Mouse (Mus musculus) kidney, adult 8-10 months (tissue): ENCODE data around the gene Cox4i2.

Experiments used
- DNase-seq, 2 experiments: peaks; one replicate each; pipeline ENCODE4 v3.0.0; 2022

Gene Cox4i2

DNA sequence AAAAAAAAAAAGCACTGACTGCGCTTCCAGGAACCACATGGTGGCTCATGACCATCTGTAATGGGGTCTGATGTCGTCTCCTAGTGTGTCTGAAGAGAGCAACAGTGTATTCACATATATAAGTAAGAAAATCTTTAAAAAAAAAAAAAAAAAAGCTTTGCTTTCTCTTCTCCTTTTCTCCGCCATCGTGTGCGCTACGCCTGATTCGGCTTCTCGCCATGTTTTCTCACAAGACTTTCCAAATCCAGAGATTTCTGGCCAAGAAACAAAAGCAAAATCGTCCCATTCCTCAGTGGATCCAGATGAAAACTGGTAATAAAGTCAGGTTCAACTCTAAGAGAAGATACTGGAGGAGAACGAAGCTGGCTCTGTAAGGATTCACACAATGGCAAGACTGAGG, 48.3 kb downstream of the Cox4i2 start:
- DNase-seq = no peak

DNA sequence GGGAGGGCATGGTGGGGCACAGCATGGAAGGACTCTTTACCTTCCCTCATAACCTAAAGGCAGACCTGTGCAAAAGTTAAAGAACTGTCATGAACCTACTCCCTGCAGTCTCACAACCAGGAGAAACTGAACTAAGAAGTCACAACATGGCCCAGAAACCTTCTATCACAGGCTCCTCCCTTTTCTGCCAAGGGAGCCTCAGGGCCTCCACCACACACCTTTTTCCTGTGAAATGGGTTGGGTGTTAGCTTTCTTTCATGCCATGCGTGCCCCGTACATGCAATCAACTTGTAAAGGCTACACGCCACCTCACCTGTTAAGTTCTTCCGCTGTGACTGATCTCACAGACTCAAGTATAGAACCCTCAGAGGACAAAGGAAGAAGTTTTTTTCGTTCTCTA, 49.1 kb downstream of the Cox4i2 start:
- no peak for DNase-seq

DNA sequence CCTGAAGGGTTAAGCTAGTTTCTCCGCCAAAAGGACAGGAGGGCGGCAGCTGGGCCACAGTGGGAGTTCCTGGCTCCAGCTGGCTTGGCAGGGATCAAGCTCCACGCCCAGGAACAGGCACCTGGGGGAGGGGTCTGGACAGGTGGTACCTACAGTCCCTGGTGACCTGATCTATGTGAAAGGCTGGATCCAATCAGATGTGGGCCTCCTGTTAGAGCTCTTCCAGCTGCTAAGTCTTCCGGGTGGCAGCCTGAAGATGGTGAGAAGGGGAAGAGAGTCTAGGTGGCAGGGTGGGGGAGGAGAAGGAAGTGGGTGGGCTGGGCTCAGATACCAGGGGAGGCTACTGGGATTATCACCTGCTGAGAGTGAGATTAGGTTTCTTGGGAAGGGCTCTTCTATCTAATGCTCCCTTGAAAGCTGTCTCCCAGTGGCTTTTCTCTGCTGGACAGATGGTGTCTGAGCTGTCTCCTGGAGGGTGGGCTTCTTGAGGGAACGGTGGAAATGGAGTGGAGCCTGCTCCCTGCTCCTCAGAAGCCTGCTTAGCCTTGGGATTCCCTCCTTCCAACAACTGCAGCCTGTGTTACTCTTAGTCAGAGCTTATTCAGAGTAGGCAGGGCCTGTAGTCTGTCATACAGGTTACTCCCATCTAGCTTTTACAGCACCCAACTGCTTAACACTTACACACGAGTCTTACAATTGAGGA, 50.6 kb downstream of the Cox4i2 start:
- peak in 1 of 2 experiments; percentile 64 for DNase-seq

DNA sequence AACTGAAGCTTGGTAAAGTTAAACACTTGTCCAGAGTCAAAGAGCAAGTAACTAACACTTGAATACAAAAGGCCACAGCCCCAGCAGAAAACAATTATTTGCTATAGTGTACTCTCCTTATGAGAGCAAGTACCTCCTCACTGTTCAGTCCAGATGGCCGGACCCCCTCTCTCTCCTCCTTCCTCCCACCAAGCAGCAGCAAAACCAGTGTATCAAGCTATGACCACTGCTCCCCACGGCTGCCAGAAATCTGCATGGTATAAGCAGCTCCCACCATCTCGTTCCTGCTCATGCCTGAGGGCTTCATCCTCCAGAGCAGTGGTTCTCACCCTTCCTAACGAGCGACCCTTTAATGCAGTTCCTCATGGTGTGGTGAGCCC, 51.1 kb downstream of the Cox4i2 start:
- DNase-seq = no peak

DNA sequence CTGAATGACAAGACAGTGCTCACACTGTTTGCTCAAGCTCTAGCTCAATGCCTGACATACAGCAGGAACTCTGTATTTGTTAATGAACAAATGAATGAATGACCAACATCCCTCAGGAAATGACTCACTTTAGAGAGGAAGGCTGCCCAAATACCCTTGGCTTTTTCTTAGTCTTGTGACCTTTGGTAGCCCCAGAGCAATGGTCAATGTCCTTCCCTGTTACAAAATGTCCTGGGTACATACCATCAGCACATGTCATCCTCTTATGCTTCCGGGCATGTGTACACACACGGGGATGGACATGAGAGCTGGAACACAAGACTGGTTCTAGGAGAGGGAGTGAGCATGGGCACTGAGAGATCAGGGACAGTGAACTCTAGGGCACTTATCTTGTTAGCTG, 52.1 kb downstream of the Cox4i2 start:
- DNase-seq = peak; percentile 77 to 81

DNA sequence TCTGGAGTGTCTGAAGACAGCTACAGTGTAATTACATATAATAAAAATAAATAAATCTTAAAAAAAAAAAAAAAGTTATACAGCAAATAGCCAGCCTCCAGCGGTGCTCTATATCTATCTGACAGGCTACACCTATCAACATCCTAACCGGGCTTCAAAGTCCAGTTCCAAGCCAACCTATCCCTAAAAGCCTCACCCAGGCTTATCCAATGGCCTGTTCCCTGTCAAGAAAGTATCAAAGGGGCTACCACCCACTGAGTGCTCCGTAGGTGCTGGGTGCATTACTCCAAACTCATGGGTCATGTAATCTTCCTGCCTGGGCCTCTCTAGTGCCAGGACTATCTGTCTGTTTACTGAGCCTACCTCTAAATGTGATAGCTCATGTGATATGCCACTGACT, 54.2 kb downstream of the Cox4i2 start:
- DNase-seq = no peak

DNA sequence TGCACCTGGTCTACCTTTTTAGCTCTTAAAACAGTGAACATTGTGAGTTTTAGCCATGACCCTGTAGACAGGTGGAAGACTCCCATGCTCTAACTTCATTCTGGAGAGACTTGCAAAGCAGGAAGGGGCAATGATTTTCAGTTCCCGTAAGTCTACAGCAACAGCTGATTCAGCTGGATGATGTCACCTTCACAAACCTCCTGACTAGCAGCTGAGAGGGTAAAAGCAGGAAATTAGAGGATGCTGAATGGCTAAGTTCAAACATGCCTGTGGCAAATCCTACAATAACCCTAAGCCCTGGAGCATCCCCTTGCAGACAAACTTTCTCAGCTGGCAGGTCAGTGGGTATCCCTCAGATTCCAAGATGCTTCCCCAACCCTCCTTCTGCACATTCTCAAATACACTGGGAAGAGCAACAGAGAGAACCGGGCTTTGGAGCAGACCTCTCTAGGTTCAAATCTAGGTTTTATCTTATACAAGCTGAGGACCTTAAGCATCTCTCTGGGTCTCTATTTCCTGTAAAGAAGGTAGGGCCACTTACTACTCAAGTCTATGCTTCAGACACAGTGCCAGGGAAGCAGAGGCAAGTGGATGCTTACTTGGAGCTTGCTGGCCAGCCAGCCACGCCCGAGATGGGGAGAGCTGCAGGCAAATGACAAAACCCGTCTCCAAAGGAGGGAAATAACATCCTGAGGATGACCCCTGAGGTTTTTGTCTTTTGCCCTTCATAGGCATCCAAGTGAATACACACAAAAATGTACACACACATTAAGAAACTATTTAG, 56.4 kb downstream of the Cox4i2 start:
- peak in 1 of 2 experiments; percentile 39 for DNase-seq

DNA sequence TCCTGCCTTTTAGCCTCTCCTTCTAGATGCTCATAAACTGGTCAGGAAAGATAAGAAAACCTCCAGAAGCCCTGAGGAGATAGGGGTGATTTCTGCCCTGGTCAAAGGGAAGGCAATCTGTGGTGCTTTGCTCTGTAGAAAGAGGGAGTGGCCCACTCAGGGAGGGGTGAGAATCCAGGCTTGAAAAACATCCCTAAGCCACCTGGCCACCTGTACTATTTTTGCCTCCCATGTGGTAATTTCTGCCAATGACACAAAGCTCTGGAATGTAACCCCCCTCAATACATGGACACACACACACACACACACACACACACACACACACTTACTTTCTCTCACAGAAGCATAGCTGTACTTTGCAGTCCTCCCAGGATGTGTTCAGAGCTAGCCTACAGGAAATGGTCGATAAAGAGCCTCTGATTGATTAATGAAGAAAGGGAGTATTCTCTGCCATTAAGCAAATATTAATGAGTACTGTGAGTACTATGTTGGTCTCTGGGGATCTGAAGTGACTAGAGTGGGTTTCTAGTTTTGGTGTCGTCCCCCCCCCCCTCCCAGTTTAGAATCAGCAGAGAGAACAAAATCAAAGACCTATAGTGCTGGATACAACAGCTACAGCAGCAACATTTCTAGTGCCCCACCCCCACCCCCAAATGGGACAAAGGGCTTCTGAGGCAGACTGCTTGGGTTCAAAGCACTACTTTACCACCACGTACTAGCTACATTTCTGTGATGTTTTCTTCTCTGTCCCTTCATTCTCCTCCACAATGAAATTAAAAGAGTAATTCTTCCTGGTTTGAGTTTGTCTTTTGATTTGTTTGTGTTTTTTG, 57.6 kb downstream of the Cox4i2 start:
- no peak for DNase-seq

DNA sequence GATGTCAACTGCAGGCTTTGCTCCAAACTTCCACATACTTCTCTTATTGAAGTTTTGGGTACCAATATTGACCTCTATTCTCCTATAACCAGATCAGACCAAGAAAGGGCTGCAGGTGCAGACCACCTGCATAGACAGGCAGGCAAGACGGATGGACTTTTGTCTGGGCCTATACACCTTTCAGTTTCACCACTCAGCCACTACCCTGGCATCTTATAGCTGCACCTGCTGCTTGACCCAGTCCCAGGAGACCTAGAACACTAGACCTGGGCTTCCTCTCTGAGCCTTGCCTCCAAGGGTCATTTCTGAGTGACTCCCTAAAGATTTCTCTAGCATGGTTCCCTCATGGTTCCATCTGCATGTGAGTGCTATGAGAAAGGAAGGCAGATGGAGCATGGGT, 59.3 kb downstream of the Cox4i2 start:
- DNase-seq = no peak

DNA sequence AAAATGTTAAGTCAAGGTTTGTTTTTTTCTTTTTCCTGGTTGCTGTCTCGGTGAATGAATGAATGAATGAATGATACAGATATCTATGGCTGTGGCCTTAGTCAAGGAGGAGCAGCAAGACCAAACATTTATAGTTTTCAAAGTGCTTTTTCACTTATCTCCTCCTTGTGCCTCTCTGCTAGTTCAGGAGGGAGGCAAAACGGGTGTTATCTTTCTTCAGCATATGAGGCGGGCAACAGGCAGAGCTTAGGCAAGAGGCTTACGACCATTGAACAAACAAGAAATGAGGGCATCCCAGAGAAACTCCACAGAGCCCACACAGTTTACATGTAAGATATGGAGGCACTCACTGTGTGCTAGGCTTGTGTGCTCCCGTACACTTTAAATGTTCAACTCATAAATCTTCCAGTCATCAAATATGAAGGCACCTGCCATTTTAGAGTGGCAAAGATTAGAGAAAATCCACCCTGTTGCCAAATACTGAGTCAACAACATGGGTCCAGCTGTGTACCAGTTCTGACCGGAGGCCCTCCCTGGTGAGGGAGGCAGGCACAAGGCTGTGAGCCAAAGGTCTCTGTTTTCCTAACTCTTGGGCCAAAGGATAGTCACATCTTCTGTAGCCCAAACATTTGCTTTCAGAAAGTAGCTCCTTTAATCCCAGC, 60.4 kb downstream of the Cox4i2 start:
- DNase-seq = peak; percentile 76 to 80
